Mouse (Mus musculus): Measurements from ENCODE around the gene Srp72. TPM values are rescaled to one million over a fixed set of nuclear protein-coding genes. Genes with fewer than 3 reads are reported as not detected.

The Srp72 gene
- polyA plus RNA-seq (2014; fragmentation: Illumina TruSeq; extraction: RNeasy Lipid Tissue Mini Kit (QIAGEN cat#74804); ENCODE audit: low read depth, low replicate concordance), result 138 TPM

DNA sequence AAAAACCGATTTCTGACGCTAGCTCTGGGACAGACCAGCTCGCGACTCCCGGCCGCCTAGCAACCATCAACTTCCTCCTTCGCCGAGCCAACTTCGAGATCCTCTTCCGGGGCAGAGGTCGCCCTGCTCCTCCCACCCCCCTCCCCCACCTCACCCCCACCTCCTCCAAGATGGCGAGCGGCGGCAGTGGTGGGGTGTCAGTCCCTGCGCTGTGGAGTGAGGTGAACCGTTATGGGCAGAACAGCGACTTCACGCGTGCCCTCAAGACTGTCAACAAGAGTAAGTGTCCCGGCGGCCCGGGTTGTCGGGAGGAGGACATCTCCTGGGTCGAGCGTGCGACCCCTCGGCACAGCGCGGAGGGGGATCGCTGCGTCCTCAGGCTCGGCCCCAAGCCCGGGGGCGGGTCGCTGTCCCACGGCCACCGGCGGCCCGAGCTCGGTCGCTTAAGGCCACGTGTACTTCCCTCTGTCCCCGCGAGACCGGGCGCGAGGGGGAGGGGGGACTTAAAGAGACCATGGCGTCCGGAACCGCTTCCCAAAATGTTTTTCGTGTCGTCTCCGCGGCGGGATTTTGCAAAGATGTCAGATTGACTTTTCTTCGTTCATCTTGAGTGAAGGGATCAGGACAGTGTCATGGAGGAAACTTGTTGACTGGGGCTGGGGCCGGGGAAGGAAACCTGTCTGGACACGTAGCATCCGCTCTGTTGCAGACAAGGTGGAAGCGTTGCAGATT, at the start of gene Srp72:
Gene Srp72 (plus strand): TSS at position 130 of the 732 bp plus-strand sequence.

GRCm38 (mm10) chr5:76951106-76952027, 23.1 kb upstream of the Srp72 start, which contains the start of the genes Paics and Ppat:
Gene Paics (plus strand): TSS chr5:76951307.
Gene Ppat (minus strand): TSS chr5:76951578.

DNA sequence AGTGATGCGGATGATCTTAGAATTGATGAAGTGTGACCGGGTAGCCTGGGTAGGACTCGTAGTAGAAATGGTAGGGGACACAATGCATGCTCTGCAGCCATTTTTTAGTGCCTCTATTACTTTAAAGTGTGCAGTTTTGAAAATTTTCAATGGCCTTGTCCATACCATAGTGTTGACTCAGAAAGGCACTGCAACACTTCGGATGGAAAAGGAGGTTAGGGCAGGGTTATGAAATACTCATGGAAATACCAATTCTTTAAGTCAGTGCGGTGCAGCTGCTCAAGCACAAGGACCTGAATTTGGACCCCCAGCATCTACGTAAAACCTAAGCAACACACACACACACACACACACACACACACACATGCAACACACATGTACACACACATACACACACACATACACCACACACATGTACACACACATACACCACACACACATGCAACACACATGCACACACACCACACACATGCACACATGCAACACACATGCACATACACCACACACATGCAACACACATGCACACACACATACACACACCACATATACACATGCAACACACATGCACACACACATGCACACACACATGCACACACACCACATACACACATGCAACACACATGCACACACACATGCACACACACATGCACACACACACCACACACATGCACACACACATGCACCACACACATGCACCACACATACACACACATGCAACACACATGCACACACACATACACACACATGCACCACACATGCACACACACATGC, 29.8 kb downstream of the Srp72 start, which contains the start of gene Arl9:
Gene Arl9 (plus strand): TSS at position 5 of the 771 bp plus-strand sequence.

GRCm38 (mm10) chr5:77015544-77016482, 41.3 kb downstream of the Srp72 start, which contains the start of gene Thegl:
Gene Thegl (plus strand): TSS chr5:77016023.

Other genes starting within 250 kb of the Srp72 start
- 23.0 TPM for gene Aasdh, start 69.2 kb upstream of the Srp72 start, polyA plus RNA-seq (2014; fragmentation: Illumina TruSeq; extraction: RNeasy Lipid Tissue Mini Kit (QIAGEN cat#74804); ENCODE audit: low read depth, low replicate concordance)
- 359 TPM for gene Paics, start 23.4 kb upstream of the Srp72 start, polyA plus RNA-seq (2014; fragmentation: Illumina TruSeq; extraction: RNeasy Lipid Tissue Mini Kit (QIAGEN cat#74804); ENCODE audit: low read depth, low replicate concordance)
- 17.6 TPM for gene Ppat, start 23.1 kb upstream of the Srp72 start, polyA plus RNA-seq (2014; fragmentation: Illumina TruSeq; extraction: RNeasy Lipid Tissue Mini Kit (QIAGEN cat#74804); ENCODE audit: low read depth, low replicate concordance)
- not detected for gene Arl9, start 29.4 kb downstream of the Srp72 start, polyA plus RNA-seq (2014; fragmentation: Illumina TruSeq; extraction: RNeasy Lipid Tissue Mini Kit (QIAGEN cat#74804); ENCODE audit: low read depth, low replicate concordance)
- not detected for gene Thegl, start 41.3 kb downstream of the Srp72 start, polyA plus RNA-seq (2014; fragmentation: Illumina TruSeq; extraction: RNeasy Lipid Tissue Mini Kit (QIAGEN cat#74804); ENCODE audit: low read depth, low replicate concordance)
- 37.7 TPM for gene Hopx, start 140.4 kb downstream of the Srp72 start, polyA plus RNA-seq (2014; fragmentation: Illumina TruSeq; extraction: RNeasy Lipid Tissue Mini Kit (QIAGEN cat#74804); ENCODE audit: low read depth, low replicate concordance)
- not detected for gene Spink2, start 236.8 kb downstream of the Srp72 start, polyA plus RNA-seq (2014; fragmentation: Illumina TruSeq; extraction: RNeasy Lipid Tissue Mini Kit (QIAGEN cat#74804); ENCODE audit: low read depth, low replicate concordance)